Mouse (Mus musculus): ENCODE measurements at regions not wholly inside any gene's neighbourhood (a gene's known extent, or its start where the extent isn't known, plus 50 kb on each side); places are given as distances from the start of the nearest gene placed in this dataset.

DNA sequence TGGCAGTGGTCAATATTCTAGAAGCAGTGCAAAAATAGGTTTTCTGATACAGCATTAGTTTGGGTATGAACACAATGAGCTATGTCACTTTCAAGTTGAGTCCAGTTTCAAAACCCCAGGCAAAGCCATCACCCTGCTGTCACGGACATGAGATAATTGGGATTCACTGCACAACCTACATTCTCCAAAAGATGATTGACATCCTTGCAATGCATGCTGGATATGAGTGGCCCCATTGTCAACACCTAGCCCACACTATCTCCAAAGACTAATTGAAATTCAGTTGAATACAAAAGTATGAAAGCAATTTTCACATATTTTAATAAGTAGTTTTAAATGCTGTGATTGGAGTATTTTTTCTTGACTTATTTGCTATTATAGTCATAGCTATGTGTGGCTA, 783.7 kb upstream of the Tbl1xr1 start:
- Histone ChIP-seq H3K4me3 (no peak overlapping the region), H3K79me2 (ENCODE audit: control insufficient read depth, insufficient read depth) (no peaks in the 10 kb centered on the region), H3K4me2 (ENCODE audit: low read depth) (no peak overlapping the region), H3ac (ENCODE audit: control insufficient read depth, insufficient read length) (no peak overlapping the region), H3K27me3 (ENCODE audit: control insufficient read depth, insufficient read depth, insufficient read length) (no peaks in the 10 kb centered on the region), H3K36me3 (ENCODE audit: control insufficient read depth, insufficient read depth) (no peaks in the 10 kb centered on the region)
- TF ChIP-seq USF1 (IDR thresholded peaks at IDR 0.05; ENCODE audit: low read depth) (no peak), REST (IDR thresholded peaks at IDR 0.05; ENCODE audit: insufficient read depth, insufficient read length) (no peak), POLR2A (IDR thresholded peaks at IDR 0.05; ENCODE audit: insufficient read length, low read depth) (no peak)

DNA sequence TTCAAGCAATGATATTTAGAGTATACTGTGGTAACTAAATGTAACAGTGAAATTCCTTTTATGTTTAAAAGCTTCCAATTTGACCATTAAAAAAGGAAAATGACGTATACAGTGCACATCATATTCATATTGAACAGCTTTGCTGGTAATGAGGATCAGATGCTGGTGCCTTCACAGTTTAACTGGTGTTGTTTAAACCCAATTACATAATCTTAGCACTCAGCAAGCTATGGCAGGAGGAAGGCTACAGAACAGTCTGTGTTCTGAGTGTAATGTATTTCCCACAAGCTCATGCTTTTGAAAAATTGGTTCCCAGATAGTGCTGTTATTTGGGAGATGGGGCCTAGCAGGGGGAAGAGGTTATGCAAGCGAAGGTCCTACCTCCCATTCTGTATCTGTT, 783.1 kb upstream of the Tbl1xr1 start:
- H3ac ChIP-seq (ENCODE audit: control insufficient read depth, insufficient read length): no peak overlapping the region
- no peak overlapping the region for H3K4me2 ChIP-seq (ENCODE audit: low read depth)
- no peaks in the 10 kb centered on the region for H3K79me2 ChIP-seq (ENCODE audit: control insufficient read depth, insufficient read depth)
- H3K27me3 ChIP-seq (ENCODE audit: control insufficient read depth, insufficient read depth, insufficient read length): no peaks in the 10 kb centered on the region
- no peak overlapping the region for H3K4me3 ChIP-seq
- H3K36me3 ChIP-seq (ENCODE audit: control insufficient read depth, insufficient read depth): no peaks in the 10 kb centered on the region
- TF ChIP-seq POLR2A (IDR thresholded peaks at IDR 0.05; ENCODE audit: insufficient read length, low read depth): no peak
- TF ChIP-seq USF1 (IDR thresholded peaks at IDR 0.05; ENCODE audit: low read depth): no peak
- TF ChIP-seq POLR2AphosphoS2 (IDR thresholded peaks at IDR 0.05; ENCODE audit: insufficient read length, low read depth): no peak
- TF ChIP-seq TCF3 (IDR thresholded peaks at IDR 0.05; ENCODE audit: insufficient read length, low read depth): no peak
- no peak for TF ChIP-seq MYOG (IDR thresholded peaks at IDR 0.05; ENCODE audit: control insufficient read depth in 1 of 3, insufficient read depth in 1 of 3, insufficient read length in 2 of 3, low read depth in 2 of 3)
- TF ChIP-seq SRF (IDR thresholded peaks at IDR 0.05; ENCODE audit: control insufficient read depth, insufficient read length, low read depth): no peak
- TF ChIP-seq CEBPB (IDR thresholded peaks at IDR 0.05; ENCODE audit: insufficient read depth, poor library complexity, severe bottlenecking): no peak
- TF ChIP-seq E2F4 (IDR thresholded peaks at IDR 0.05; ENCODE audit: insufficient read depth): no peak
- TF ChIP-seq MAX (IDR thresholded peaks at IDR 0.05; ENCODE audit: low read depth): no peak
- TF ChIP-seq REST (IDR thresholded peaks at IDR 0.05; ENCODE audit: insufficient read depth, insufficient read length): no peak
- TF ChIP-seq TCF12 (IDR thresholded peaks at IDR 0.05; ENCODE audit: insufficient read depth, poor library complexity, severe bottlenecking): no peak

DNA sequence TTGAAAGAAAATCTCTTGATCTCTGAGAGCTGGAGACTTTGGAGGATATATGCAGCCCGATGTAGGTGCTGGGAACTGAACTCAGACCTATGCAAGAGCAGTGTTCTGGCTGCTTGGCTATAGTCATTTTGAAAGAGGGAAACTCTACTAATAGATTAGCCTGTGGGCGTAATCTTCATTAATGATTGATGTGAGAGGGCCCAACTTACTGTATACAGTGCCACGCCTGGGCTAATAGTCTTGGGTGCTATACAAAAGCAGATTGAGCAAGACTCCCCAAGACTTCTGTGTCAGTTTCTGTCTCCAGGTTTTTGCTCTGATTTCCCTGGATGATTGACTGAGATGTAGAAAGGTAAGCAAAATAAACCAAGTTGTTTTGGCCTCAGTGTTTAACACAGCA, 781.7 kb upstream of the Tbl1xr1 start:
- no peak overlapping the region for H3K4me2 ChIP-seq (ENCODE audit: low read depth)
- TF ChIP-seq CEBPB (IDR thresholded peaks at IDR 0.05; ENCODE audit: insufficient read depth, poor library complexity, severe bottlenecking) (no peak), MAX (IDR thresholded peaks at IDR 0.05; ENCODE audit: low read depth) (no peak), MYOD1 (IDR thresholded peaks at IDR 0.05; ENCODE audit: control insufficient read depth in 1 of 3, insufficient read length in 2 of 3, low read depth in 2 of 3) (no peak), TCF3 (IDR thresholded peaks at IDR 0.05; ENCODE audit: insufficient read length, low read depth) (no peak), MYOG (IDR thresholded peaks at IDR 0.05; ENCODE audit: control insufficient read depth in 1 of 3, insufficient read depth in 1 of 3, insufficient read length in 2 of 3, low read depth in 2 of 3) (no peak), POLR2AphosphoS2 (IDR thresholded peaks at IDR 0.05; ENCODE audit: insufficient read length, low read depth) (no peak), E2F4 (IDR thresholded peaks at IDR 0.05; ENCODE audit: insufficient read depth) (no peak), REST (IDR thresholded peaks at IDR 0.05; ENCODE audit: insufficient read depth, insufficient read length) (no peak), TCF12 (IDR thresholded peaks at IDR 0.05; ENCODE audit: insufficient read depth, poor library complexity, severe bottlenecking) (no peak), SRF (IDR thresholded peaks at IDR 0.05; ENCODE audit: control insufficient read depth, insufficient read length, low read depth) (no peak), POLR2A (IDR thresholded peaks at IDR 0.05; ENCODE audit: insufficient read length, low read depth) (no peak), USF1 (IDR thresholded peaks at IDR 0.05; ENCODE audit: low read depth) (no peak)
- no peaks in the 10 kb centered on the region for H3K36me3 ChIP-seq (ENCODE audit: control insufficient read depth, insufficient read depth)
- no peaks in the 10 kb centered on the region for H3K27me3 ChIP-seq (ENCODE audit: control insufficient read depth, insufficient read depth, insufficient read length)
- H3ac ChIP-seq (ENCODE audit: control insufficient read depth, insufficient read length): no peak overlapping the region
- no peak overlapping the region for H3K4me3 ChIP-seq
- H3K79me2 ChIP-seq (ENCODE audit: control insufficient read depth, insufficient read depth): no peaks in the 10 kb centered on the region

DNA sequence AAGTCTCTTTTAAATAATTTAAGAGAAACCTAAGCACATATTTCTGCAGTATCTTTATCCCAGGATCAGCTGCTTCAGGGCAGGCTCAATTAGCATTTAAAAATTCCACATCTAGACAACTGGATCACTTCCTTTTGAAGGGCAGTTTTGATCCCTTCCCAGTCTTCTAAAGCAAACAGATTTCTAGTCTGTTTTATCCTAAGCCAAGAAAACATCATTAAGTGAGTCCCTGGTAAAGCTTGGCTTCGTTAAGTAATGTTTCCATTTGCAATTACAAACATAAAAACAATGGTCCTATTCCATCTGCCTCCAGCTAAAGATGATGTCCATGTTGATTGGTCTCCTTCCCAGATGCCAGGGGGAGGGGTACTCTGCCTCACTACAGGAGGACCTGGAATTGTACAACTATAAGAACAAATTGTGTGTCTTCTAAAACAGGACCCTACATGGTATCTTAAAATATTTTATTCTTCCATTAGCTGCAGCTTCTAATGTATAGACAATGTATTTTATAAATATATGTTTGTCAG, 779.8 kb upstream of the Tbl1xr1 start:
- no peak overlapping the region for H3K4me2 ChIP-seq (ENCODE audit: low read depth)
- H3K4me3 ChIP-seq: no peak overlapping the region
- no peak overlapping the region for H3ac ChIP-seq (ENCODE audit: control insufficient read depth, insufficient read length)
- H3K79me2 ChIP-seq (ENCODE audit: control insufficient read depth, insufficient read depth): no peaks in the 10 kb centered on the region
- TF ChIP-seq MAX (IDR thresholded peaks at IDR 0.05; ENCODE audit: low read depth): no peak
- TF ChIP-seq POLR2A (IDR thresholded peaks at IDR 0.05; ENCODE audit: insufficient read length, low read depth): no peak
- TF ChIP-seq E2F4 (IDR thresholded peaks at IDR 0.05; ENCODE audit: insufficient read depth): no peak
- TF ChIP-seq MYOG (IDR thresholded peaks at IDR 0.05; ENCODE audit: control insufficient read depth in 1 of 3, insufficient read depth in 1 of 3, insufficient read length in 2 of 3, low read depth in 2 of 3): no peak
- TF ChIP-seq USF1 (IDR thresholded peaks at IDR 0.05; ENCODE audit: low read depth): no peak
- TF ChIP-seq SRF (IDR thresholded peaks at IDR 0.05; ENCODE audit: control insufficient read depth, insufficient read length, low read depth): no peak
- TF ChIP-seq CEBPB (IDR thresholded peaks at IDR 0.05; ENCODE audit: insufficient read depth, poor library complexity, severe bottlenecking): no peak
- no peak for TF ChIP-seq TCF12 (IDR thresholded peaks at IDR 0.05; ENCODE audit: insufficient read depth, poor library complexity, severe bottlenecking)
- no peaks in the 10 kb centered on the region for H3K27me3 ChIP-seq (ENCODE audit: control insufficient read depth, insufficient read depth, insufficient read length)
- H3K36me3 ChIP-seq (ENCODE audit: control insufficient read depth, insufficient read depth): no peaks in the 10 kb centered on the region

DNA sequence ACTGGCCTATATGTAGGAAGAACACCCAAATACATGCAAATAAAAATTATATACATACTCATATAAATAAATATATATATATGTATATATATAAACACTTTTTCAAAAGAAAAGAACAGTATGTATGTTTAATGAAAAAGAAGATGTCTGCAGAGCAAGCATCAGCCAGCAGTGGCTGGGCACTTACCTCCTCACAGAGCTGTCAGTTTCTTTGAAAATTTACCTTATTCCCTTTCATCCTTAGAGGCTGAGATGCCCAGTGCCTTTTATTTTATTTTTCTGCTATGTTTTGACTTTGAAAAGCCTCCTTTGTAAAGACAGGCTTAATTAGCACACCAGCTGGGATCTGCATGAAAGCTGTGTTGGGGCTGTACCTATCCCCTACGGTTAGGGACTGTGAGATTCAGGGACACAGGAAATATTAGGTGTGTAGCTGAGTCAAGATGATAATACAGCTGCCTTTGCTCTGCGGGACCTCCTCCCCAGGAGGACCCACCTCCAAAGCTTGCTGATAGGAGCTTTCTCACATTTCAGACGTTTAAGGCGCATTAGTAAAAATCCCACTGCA, 751.0 kb upstream of the Tbl1xr1 start:
- H3K4me2 ChIP-seq (ENCODE audit: low read depth): no peak overlapping the region
- TF ChIP-seq REST (IDR thresholded peaks at IDR 0.05; ENCODE audit: insufficient read depth, insufficient read length): no peak
- H3ac ChIP-seq (ENCODE audit: control insufficient read depth, insufficient read length): no peak overlapping the region
- no peaks in the 10 kb centered on the region for H3K36me3 ChIP-seq (ENCODE audit: control insufficient read depth, insufficient read depth)
- no peaks in the 10 kb centered on the region for H3K27me3 ChIP-seq (ENCODE audit: control insufficient read depth, insufficient read depth, insufficient read length)
- no peaks in the 10 kb centered on the region for H3K79me2 ChIP-seq (ENCODE audit: control insufficient read depth, insufficient read depth)
- no peak overlapping the region for H3K4me3 ChIP-seq
